Mouse (Mus musculus) testis, postnatal 10 days (tissue): ENCODE measurements around the gene Aff1.

ENCODE experiments used
- DNase-seq: peaks from one replicate; pipeline ENCODE4 v3.0.0; 2021; ENCODE audit warnings: low spot score

The Aff1 gene

DNA sequence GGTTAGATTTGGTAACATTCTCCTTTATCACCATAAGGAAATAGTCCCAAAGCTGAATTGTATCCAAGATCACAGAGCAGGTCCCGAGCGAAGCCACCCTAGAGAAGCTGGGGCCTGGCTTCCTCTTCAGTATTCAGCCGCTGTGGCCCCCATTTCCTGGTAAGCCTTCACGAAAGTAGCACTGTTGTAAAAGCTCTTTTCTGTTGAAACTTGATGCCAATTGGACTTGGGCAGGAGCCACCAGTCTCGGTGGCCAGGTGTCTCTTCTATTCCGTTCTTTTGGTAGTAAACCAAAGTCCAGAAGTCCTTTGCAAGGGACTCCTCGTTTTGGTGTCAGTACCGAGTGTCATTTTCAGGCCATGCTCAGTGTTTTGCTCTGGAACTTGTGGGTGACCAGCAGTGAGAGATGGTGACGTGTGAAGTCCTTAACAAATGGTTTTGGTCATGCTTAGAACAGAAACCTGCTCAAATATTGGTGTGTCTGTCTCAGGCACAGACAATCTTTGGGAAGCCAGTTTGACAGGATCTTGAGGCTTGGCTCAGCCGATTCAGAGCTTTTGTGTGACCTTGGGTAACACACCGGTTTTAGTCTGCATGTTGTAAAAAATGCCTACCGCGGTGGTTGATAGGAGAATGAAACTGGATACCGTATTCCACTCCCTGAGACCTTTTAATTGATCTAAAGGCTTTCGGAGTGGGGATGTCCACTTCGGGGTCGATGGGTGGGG, 114.8 kb downstream of the Aff1 start:
- DNase-seq, result no peak

DNA sequence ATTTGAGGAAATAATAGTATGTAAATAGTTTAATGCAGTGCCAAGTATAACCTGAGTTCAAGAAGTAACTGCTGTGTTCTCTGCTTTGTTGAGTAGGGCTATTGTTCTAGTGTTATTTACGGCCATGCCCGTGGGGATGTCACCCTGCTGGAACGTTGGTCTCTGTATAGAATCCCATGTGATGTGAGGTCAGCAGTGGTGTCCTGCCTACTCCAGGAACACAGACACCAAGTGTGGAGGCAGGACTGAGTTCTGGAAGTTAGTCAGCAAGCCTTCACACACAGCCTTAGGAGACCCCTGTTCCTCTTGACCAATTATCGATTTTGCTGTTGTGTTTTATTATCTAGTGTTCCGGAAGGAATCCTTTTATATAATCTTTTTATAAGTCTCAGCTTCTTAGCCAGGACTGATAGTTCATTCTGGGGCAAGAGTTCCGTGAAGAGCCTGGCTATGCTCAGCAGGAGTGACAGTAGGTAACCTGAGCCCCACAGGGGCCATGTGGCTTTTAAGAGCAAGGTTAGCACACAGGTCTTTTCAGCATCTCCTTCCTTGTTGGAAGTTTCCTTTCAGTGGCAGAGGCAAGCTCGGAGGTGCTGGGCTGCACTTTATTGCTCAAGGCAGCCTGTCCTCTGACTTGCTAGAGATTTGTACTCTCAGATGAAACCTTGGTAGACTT, 115.6 kb downstream of the Aff1 start:
- DNase-seq, result no peak

- no peak for DNase-seq
Measured at GRCm38 (mm10) chr5:103809674-103810330, 117.6 kb downstream of the Aff1 start.

DNA sequence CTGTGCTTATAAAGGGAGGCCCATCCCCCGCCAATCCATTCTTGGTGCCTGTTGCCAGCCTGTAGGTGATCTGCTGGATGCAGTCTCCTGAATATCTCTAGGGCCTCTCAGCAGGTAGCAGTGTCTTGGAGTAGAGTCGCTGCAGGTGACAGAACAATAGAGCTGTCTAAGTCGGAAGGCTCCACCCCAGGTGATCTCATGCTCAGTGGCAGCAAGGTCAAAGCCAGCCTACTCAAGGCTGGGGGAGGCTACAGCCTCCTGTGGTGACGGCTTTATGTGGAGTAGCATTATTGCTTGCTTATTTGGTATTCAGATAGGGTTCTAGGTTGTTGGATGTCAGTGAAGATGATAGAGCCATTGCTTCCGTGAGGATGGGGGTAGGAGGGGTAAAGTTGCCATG, 121.1 kb downstream of the Aff1 start:
- DNase-seq, result no peak

GRCm38 (mm10) chr5:103813997-103814542, 121.9 kb downstream of the Aff1 start:
- no peak for DNase-seq

GRCm38 (mm10) chr5:103814551-103815248, 122.5 kb downstream of the Aff1 start:
- DNase-seq, result no peak

DNA sequence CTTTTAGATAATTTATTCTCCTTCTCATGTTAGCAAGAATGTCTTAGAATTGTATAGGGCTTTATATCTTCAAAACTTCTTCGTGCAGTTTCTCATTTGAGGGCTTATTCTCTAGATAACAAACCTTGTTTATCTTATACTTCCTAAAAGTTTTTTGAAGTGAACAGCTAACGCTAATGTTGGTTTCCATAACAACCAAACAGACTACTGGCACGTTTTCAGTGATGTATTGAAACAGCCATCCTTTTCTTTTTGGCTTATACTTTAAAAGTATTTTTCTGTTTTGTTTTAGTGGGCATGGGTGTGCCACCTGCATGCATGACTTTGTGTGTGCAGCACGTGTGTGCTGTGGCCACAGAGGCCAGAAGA, 123.1 kb downstream of the Aff1 start:
- no peak for DNase-seq

DNA sequence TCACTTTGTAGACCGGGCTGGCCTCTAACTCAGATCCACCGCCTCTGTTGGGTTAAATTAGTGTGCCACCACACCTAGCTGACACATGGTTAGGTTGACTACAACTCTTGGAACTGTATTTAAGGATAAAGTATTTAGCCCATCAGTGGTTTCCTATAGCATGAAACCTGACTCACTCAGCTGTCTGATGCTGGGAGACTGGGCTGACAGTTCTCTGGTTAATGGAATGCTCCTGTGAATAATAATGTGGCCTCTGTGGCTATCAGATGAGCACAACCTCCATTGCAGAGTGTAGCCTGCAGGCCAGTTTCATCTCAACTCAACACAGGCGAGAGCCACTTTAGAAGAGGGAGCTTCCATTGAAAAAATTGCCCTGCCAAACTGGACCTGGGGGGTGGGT, 124.5 kb downstream of the Aff1 start:
- DNase-seq, result no peak

DNA sequence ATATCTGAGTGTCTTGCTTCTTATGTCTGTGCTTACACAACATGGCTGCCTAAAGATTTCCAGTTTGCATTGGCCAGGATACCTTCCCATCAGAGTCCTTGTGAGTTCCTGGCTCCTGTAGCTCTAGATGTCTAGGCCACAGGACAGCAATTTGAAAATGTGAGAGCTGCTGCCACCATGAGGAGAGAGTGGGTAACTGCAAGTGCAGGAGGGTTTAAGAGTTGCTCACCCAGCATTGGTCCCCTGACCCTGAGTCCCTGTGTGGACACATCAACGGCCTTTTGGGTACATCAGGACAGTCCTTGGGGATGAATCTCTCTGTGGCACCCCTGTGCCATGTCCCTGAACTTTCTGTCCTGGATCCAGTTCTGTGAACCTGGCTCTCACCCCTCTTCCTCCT, 125.6 kb downstream of the Aff1 start:
- peak; percentile 75 for DNase-seq

- DNase-seq, result no peak
Measured at GRCm38 (mm10) chr5:103818602-103819001, 126.4 kb downstream of the Aff1 start.

DNA sequence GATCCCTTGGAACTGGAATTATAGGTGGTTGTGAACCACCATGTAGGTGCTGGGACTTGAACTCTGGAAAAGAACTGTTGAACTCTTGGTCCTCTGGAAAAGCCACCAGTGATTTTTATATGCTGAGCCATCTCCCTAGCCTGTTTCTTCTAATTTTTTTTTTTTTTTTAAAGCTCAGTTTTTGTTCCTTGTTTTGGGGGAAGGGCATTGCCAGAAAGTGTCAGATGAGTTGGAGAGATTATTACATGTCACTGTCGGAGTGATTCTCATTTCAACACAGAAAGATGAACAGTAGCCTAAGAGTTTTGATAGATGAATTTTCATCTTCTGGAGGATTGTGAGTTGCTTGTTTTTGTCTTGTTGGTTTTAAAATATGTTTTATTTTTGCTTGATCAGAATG, 127.5 kb downstream of the Aff1 start:
- no peak for DNase-seq

DNA sequence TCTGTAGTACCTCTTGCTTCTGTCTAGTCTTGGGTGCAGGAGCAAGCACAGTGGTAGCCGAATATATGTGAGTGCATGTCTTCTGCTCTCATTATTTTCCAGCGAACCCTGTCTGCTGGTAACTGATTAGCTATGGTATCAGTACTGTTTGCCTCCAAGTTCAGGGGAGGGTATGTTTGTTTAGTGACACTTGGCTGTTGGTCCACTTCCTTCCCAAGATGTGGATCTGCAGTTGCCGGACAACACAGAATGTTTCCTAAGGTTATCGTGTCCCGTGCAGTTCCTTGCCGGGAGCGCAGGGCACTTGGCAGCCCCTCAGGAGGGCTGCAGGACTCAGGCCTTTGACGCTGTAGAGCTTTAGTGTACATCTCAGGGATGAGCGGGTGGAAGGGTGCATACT, 128.9 kb downstream of the Aff1 start:
- no peak for DNase-seq

GRCm38 (mm10) chr5:103821500-103822298, 129.5 kb downstream of the Aff1 start:
- no peak for DNase-seq

DNA sequence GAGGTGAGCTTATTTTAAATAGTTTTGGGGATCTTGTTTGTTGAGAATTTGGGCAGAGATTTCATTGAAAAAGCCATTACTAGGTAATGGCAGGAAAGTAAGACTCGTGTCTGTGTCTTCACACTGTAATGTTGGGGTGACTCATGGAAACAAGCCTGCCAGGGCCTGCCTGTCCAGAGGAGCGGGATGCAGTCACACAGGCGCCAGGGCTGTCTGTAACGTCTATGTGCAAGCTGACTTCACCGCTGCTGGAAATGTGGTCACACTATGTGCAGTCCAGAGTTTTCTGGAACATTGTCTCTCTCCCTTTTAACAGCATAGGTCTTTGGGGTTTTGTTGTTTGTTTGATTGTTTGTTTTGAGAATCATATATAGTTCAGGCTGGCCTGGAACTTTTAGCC, 130.8 kb downstream of the Aff1 start:
- no peak for DNase-seq

DNA sequence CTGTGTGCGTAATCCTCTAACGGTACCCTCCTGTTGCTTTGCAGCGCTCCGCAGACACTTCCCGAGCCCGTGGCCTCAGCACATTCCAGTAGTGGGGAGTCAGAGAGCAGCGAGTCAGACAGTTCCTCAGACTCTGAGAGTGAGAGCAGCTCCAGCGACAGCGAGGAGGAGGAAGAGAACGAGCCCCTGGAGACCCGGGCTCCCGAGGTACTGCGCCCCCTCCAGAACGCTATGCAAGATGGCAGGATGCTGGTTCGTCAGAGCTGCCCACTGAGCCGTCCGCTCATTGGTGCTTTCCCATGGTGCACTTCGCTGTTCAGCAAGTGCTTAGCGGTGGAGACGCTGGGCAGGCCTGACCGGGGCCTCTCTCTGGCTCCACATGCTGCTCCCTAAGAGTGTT, 136.1 kb downstream of the Aff1 start:
- no peak for DNase-seq

DNA sequence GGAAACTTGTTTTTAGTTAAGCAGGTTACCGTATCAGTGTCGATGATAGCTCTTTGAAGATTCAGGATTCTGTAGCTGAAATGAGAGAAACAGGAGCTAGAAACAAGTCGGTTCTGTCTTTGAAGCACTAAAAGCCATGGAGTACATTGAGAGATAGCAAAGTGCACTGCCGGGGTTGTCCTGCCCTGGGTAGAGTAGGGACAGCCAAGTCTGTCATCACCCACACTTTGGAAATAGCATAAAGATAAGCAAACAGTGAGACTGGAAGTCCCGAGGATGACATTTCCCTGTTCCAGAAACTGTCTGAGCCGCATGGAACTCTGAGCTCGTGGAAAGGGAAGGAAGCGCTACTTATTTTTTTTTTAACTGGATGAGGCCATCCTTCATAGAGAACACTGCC, 136.6 kb downstream of the Aff1 start:
- no peak for DNase-seq

DNA sequence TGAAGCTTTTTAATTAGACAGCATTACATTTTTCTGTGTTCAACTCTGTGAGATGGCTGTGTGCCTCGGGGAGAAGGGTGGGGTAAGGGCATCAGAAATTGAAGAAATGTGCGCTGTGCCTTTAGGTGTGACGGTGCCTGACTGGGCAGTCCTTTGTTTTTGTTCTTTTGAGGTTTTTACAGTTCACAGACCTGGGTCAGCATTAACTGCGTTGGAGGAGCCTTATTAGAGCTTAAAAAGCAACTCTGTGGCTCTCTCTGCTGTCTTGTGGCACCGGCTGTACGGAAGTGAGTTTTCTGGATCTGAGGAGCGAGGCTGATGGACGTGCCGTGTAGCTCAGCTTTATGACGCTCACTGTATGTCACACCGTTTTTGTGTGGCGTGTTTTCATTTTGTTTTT, 137.0 kb downstream of the Aff1 start:
- no peak for DNase-seq

GRCm38 (mm10) chr5:103830886-103831285, 138.7 kb downstream of the Aff1 start:
- DNase-seq, result no peak

- no peak for DNase-seq
Measured at GRCm38 (mm10) chr5:103835471-103836147, 143.4 kb downstream of the Aff1 start.

DNA sequence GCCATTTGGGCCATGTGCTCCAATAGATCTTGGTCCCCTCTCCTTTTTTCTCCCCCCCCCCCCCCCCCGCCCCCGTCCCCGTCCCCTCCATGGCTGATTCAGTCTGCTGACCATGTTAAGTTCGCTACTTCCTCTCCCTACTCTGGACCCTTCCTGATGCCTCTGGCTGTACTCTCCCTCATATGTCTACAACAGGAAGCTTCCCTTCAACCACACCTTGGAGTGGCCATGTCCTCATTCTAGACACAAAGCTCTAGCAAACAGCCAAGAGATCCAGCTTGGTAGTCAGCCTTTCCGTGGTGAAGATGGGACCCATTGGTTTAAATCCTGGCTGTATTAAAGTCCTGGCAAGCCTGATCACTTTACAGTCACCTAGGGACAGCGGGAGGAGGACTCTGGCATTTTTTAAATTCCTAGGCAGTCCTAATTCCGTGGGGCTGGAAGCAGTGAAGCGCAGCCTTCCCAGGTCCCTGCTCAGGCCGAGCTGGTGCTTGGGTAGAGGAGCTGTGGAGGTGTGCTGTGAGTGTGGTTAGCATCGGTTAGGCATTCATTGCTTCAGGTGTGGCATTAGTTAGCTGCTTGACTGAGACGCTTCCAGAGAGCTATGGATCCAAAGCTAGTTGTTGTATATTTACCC, 144.1 kb downstream of the Aff1 start:
- DNase-seq, result no peak
